Mouse (Mus musculus) liver, embryonic 16.5 days (tissue): Measurements from ENCODE around the gene Mrgprd. TPM values are rescaled to one million over a fixed set of nuclear protein-coding genes. Genes with fewer than 3 reads are reported as not detected.
A peak's percentile ranks its signal among the peaks of the same experiment; 100 is the strongest.

Source experiments
- ATAC-seq: fragments of 200-750 bp; cut with Nextera tagmentation; 2 replicates; pipeline ENCODE4 v1.8.0; 2017; ENCODE audit warnings: low read depth, mild to moderate bottlenecking, moderate number of reproducible peaks, moderate library complexity
- H3K27ac ChIP-seq: fragments of 300-500 bp; sonication (generic); 2 replicates; pipeline ENCODE4 v1.5.1; 2014; ENCODE audit warnings: mild to moderate bottlenecking, low read length
- H3K27me3 ChIP-seq: fragments of 300-500 bp; sonication (generic); 2 replicates; pipeline ENCODE4 v1.6.1; 2014; ENCODE audit warnings: low read depth, low read length, mixed read lengths; ENCODE audit not compliant: control insufficient read depth, insufficient read depth
- H3K36me3 ChIP-seq: fragments of 300-500 bp; sonication (generic); 2 replicates; pipeline ENCODE4 v1.6.1; 2014; ENCODE audit warnings: mild to moderate bottlenecking; ENCODE audit not compliant: control insufficient read depth, insufficient read depth
- H3K4me1 ChIP-seq: fragments of 300-500 bp; sonication (generic); 2 replicates; pipeline ENCODE4 v1.6.1; 2014; ENCODE audit warnings: low read depth, low read length, mixed read lengths; ENCODE audit not compliant: control insufficient read depth
- H3K4me2 ChIP-seq: fragments of 300-500 bp; sonication (generic); 2 replicates; pipeline ENCODE4 v1.6.1; 2014; ENCODE audit warnings: low read depth, low read length, mixed read lengths
- H3K4me3 ChIP-seq: fragments of 300-500 bp; sonication (generic); 2 replicates; pipeline ENCODE4 v1.5.1; 2014; ENCODE audit warnings: low read depth, mild to moderate bottlenecking, low read length
- H3K9ac ChIP-seq: fragments of 300-500 bp; sonication (generic); 2 replicates; pipeline ENCODE4 v1.6.1; 2014; ENCODE audit warnings: low read depth, low read length
- H3K9me3 ChIP-seq: fragments of 300-500 bp; sonication (generic); replicated peaks from 2 replicates; pipeline ENCODE4 v1.6.1; 2016; ENCODE audit warnings: low read length; ENCODE audit not compliant: control insufficient read depth
- WGBS: fragments of 180-500 bp; shearing (Covaris S2); extraction: QIAGEN DNeasy Blood & Tissue Kit; methylation state at CpG from one replicate; pipeline ENCODE4 v1.1.7; 2014; ENCODE audit not compliant: insufficient replicate concordance; 5-methylcytosine and 5-hydroxymethylcytosine counted together
- polyA plus RNA-seq: library from polyadenylated mRNA; unstranded; fragments of >200 nt; fragmentation: Nextera tagmentation; extraction: Ambion mirVana; gene quantifications from 2 replicates; pipeline ENCODE4 v1.2.1, GENCODE M21; 2015

Mrgprd gene
- polyA plus RNA-seq, 1 experiment from 2014 or later = not detected

DNA sequence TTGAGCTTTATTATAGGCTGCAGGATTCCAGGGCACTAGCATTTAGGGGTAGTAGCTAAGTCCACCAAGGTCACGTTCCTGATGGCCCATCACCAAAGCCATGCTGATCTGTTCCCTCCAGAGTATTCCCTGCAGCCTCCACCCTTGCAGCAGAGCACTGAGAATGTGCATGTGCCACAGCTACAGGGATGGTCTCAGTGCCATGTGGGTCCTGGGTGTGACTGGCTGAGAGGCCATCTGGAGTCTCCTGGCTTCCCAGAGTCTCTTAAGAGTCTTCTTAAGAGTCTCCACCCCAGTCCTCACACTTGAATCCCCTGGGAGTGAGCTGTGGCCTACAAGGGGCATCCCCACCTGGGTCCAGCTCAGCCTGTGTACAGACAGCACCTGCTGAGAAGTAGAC lies 4.8 kb upstream of the Mrgprd start:
- Histone ChIP-seq H3K27me3 (no peaks in the 10 kb centered on the region), H3K9me3 (no peaks in the 10 kb centered on the region), H3K4me3 (no peak overlapping the region), H3K27ac (no peak overlapping the region), H3K9ac (no peak overlapping the region), H3K36me3 (no peaks in the 10 kb centered on the region), H3K4me1 (no peaks in the 10 kb centered on the region), H3K4me2 (no peak overlapping the region)
- WGBS = 50% methylated on average over 1 of the region's 1 CpGs
- no peak for ATAC-seq

DNA sequence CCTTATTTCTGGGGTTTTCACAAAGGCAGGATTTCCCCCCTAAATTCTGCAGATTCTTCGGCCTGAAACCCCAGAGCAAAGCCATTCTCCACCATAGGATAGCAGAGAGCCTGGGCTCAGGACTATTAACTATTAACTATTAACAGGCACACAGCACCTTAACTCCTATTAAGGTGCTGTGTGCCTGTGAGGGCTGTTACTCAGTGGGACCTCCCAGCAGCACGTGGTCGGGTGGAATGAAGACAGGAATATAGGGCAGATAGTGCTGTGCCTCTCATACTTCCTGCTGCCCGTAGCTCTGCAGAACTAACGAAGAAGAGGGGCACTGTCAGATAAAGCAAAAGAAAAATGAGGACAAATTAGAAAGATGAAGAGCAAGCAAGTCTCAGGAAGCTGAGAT lies 4.1 kb upstream of the Mrgprd start:
- H3K4me2 ChIP-seq = no peak overlapping the region
- H3K27ac ChIP-seq = no peak overlapping the region
- ATAC-seq = no peak
- no peaks in the 10 kb centered on the region for H3K36me3 ChIP-seq
- H3K4me1 ChIP-seq = no peaks in the 10 kb centered on the region
- 27% methylated on average over 5 of the region's 5 CpGs for WGBS
- no peak overlapping the region for H3K9ac ChIP-seq
- no peaks in the 10 kb centered on the region for H3K27me3 ChIP-seq
- no peaks in the 10 kb centered on the region for H3K9me3 ChIP-seq
- no peak overlapping the region for H3K4me3 ChIP-seq

DNA sequence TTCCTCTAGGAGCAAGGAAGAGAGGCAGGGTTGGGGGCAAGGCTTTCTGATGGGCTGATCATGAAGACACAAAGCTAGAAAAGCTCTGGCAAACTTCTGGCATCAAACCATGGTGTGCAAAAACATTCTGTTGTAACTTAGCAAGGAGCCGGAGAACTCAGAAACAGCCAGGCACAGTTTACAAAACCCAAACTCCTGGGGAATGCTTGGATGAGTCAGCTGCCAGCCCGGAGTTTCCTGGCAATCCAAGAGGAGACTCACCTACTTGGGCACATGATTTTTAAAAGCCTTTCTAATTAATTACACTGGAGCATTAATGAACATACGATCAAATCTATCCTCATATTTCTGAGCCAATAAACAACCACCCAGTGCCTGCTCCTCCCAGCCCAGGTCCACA lies 2.5 kb upstream of the Mrgprd start:
- no peak overlapping the region for H3K4me2 ChIP-seq
- H3K27ac ChIP-seq = no peak overlapping the region
- no peak for ATAC-seq
- no peak overlapping the region for H3K4me3 ChIP-seq
- H3K4me1 ChIP-seq = no peaks in the 10 kb centered on the region
- no peaks in the 10 kb centered on the region for H3K9me3 ChIP-seq
- no peak overlapping the region for H3K9ac ChIP-seq
- H3K27me3 ChIP-seq = no peaks in the 10 kb centered on the region
- WGBS = 61% methylated on average over 3 of the region's 3 CpGs
- no peaks in the 10 kb centered on the region for H3K36me3 ChIP-seq

DNA sequence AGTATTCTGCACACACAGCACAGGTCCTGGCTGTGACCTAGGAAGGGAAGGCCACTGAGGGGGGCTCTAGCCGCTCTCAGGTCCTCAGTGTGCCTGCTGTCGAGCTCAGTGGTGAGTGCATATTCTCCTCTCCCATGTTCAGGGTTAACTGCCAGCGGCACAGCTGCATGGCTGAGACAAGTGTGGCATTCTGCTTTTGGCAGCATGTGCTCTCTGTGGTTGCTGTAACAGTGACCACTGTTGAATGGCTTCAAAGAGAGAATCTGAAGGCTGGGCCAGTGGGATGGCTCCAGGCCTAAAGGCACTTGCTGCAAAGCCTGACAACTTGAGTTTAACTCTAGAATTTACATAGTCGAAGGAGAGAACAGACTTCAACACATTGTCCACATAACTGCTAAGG lies 2.9 kb downstream of the Mrgprd start:
- Histone ChIP-seq H3K27ac (no peak overlapping the region), H3K36me3 (no peaks in the 10 kb centered on the region), H3K4me1 (no peaks in the 10 kb centered on the region), H3K9me3 (no peaks in the 10 kb centered on the region), H3K4me2 (no peak overlapping the region), H3K4me3 (no peak overlapping the region), H3K27me3 (no peaks in the 10 kb centered on the region), H3K9ac (no peak overlapping the region)
- no peak for ATAC-seq
- 59% methylated on average over 4 of the region's 4 CpGs for WGBS

DNA sequence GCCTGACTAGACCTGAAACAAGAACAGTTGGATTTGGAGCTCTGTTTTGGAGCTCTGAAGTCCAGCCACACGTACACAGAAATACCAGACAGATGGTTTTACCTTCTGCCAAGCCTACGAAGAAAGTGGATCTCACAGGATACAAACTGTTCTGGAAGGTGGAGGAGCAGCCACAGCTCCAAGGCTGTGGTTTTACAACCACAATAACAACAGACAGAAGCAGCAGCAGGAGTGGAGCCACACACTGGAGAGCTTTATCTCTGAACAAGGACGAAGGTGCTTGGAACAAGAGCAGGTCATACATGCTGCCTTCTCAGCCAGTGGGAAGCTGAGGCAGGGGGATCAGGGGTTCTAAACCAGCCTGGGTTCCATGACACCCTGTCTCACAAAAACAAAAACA lies 4.8 kb downstream of the Mrgprd start:
- Histone ChIP-seq H3K4me2 (no peak overlapping the region), H3K27me3 (no peaks in the 10 kb centered on the region), H3K27ac (no peak overlapping the region), H3K4me3 (no peak overlapping the region), H3K4me1 (no peaks in the 10 kb centered on the region), H3K36me3 (no peaks in the 10 kb centered on the region), H3K9ac (no peak overlapping the region), H3K9me3 (no peaks in the 10 kb centered on the region)
- no peak for ATAC-seq
- WGBS = 30% methylated on average over 3 of the region's 3 CpGs

DNA sequence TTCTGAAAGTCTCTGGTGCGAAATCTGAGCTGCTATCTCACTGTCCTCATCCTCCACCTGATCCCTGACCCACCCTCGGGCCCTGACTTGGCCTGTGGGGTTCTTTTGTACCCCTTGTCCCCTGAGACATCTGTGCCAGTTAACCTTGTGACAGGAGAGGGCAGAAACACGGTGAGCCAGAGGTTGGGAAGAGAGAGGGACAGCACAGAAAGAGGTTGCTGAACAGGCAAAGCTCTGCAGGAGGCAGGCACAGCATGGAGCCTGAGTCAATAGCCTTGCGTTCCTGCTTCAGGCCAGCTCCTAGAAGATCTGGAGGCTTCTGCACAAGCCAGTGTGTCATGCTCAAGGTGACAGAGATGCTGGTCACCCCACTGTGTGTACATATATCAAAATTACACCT lies 9.0 kb downstream of the Mrgprd start:
- Histone ChIP-seq H3K27ac (no peak overlapping the region), H3K4me1 (no peaks in the 10 kb centered on the region), H3K9ac (no peak overlapping the region), H3K9me3 (no peaks in the 10 kb centered on the region), H3K36me3 (no peaks in the 10 kb centered on the region), H3K4me3 (no peak overlapping the region), H3K27me3 (no peaks in the 10 kb centered on the region), H3K4me2 (no peak overlapping the region)
- ATAC-seq = no peak
- WGBS = 37% methylated on average over 4 of the region's 4 CpGs

DNA sequence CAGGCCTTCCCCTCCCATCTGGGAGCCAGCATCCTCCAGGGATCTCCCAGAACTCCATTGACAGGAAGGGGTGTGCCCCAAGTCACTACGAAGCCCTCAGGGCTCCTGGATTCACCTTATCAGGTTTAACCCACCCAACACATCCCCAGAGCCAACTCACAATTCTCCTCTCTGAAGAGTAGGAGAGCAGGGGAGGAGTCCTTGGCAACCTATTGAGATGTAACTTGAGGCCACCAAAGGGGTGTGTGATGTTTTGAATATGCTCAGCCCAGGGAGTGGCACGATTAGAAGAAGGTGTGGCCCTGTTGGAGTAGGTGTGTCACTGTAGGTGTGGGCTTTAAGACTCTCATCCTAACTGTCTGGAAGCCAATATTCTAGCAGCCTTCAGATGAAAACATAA lies 11.1 kb downstream of the Mrgprd start:
- peak; percentile 45; the same call in 1 of the 2 replicates for ATAC-seq

DNA sequence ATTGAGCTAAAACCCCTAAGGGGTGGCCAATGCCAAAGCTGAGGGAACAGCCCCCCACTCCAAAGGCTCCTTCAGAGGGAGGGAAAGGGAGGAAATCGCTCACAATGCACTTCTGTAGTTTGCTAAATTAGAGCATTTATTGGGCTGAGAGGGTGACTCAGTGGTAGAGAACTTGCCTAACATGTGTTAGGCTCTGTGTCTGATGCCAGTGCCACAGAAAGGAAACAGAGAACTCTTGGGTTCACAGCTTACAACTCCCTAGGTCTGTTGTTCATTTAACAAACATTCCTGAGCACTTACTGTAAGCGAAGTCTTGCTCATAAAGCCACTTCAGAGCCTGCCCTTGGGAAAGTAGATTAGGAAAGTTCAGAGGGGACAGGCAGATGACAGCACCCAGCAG lies 15.3 kb downstream of the Mrgprd start:
- H3K4me3 ChIP-seq = no peak overlapping the region
- no peaks in the 10 kb centered on the region for H3K4me1 ChIP-seq
- 45% methylated on average over 2 of the region's 2 CpGs for WGBS
- no peaks in the 10 kb centered on the region for H3K27me3 ChIP-seq
- no peaks in the 10 kb centered on the region for H3K9me3 ChIP-seq
- ATAC-seq = no peak
- H3K9ac ChIP-seq = no peak overlapping the region
- H3K27ac ChIP-seq = no peak overlapping the region
- H3K36me3 ChIP-seq = no peaks in the 10 kb centered on the region
- H3K4me2 ChIP-seq = no peak overlapping the region

More for the DNA sequence above, 11.1 kb downstream of the Mrgprd start:
- WGBS = 17% methylated on average over 2 of the region's 2 CpGs
- no peaks in the 10 kb centered on the region for H3K36me3 ChIP-seq
- H3K4me1 ChIP-seq = no peaks in the 10 kb centered on the region
- H3K4me3 ChIP-seq = no peak overlapping the region
- no peaks in the 10 kb centered on the region for H3K27me3 ChIP-seq
- H3K4me2 ChIP-seq = no peak overlapping the region
- no peak overlapping the region for H3K9ac ChIP-seq
- H3K27ac ChIP-seq = no peak overlapping the region
- H3K9me3 ChIP-seq = no peaks in the 10 kb centered on the region

DNA sequence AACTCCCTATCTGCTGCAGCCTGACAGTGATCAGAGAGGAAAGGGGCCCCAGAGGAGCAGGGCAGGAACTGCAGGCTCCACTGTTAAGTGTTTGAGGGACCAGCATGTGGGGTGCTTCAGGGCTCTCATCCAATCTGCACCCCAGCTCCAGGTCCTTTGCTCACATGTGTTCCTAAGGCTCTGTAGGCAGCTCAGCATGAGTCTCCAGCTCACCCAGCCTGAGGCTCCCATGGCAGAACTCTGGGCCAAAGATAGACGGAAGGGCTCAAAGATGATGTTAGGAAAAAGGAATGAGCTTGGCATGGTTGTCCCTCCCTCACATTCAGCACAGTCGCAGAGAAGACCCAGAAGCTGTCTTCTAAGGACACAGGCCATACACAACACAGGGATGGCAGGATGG lies 16.0 kb downstream of the Mrgprd start:
- no peaks in the 10 kb centered on the region for H3K9me3 ChIP-seq
- H3K36me3 ChIP-seq = no peaks in the 10 kb centered on the region
- WGBS = 70% methylated on average over 2 of the region's 2 CpGs
- no peaks in the 10 kb centered on the region for H3K4me1 ChIP-seq
- no peak overlapping the region for H3K4me2 ChIP-seq
- H3K4me3 ChIP-seq = no peak overlapping the region
- H3K27me3 ChIP-seq = no peaks in the 10 kb centered on the region
- no peak overlapping the region for H3K9ac ChIP-seq
- H3K27ac ChIP-seq = no peak overlapping the region
- no peak for ATAC-seq
